Mouse (Mus musculus) liver (tissue): Measurements from ENCODE around the gene Dido1.
"Not testable (repeated sequence)": the region's sequence is repeated elsewhere in the genome, so short reads cannot be mapped to it uniquely, and the experiment has no call there.

Experiments
- DNase-seq: peaks from one replicate; pipeline ENCODE4 v3.0.0-alpha.2; 2020; ENCODE audit warnings: mixed read lengths

The Dido1 gene

DNA sequence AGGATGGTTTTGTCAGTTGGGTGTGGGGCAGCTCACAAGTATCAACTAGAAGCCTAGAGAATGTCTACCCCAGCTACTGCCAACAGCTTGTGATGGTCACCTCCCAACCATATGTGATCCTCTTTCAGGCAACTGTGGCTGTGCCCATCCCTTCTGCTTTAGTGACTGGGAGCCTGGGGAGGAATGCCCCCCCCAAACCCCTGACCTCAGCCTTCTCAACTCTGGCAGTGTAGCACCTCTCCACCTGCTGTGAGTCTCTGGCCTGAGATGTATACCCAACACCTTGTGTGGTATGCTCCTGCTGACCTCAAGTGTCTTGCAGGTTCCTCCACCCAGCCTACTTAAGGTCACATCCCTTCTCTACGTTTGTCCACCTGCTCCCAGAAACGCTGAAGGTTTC is 14.1 kb upstream of the Dido1 start:
- DNase-seq: no peak

DNA sequence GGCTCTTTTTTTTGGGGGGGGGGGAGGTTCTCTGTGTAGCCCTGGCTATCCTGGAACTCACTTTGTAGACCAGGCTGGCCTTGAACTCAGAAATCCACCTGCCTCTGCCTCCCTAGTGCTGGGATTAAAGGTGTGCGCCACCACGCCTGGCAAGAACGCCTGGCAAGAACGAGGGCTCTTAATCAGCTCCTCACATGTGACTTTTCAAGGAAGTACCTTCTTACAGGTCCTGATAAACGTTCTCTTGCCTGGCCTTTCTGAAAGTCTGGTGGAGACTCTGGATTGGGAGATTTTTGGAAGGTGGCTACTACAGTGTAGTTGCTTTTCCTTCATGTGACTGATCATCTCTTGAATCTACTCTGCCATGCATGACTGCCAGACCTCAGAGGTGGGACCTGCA is 12.9 kb upstream of the Dido1 start:
- DNase-seq: not testable (repeated sequence)

DNA sequence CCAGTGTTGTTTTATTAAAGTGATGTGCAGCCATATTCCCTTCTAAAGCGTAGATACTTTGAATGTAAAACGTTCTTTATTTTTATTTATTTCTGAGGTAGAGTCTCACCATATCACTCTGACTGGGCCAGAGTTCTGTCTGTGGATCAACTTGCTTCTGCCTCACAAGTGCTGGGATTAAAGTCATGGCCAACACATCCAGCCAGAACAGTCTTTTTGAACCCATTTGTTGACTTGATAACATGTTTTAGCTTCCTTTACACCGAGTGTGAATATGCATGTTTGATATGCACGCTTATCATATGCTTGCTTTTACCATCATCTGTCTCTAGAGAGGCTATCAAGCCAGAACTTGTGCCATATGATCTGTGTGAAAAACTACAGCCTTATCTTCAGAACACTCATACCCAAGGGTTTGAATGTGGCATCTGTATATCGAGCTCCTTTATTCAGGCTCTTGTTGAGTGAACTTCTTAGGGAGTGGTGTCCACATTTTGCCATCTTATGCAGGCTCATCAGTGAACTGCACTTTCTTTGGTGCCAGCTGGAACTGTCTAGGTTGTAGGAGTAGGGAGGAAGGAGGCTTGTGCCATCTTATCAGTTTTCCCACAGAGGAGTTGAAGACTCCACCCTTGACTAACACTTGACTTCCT is 2.4 kb upstream of the Dido1 start:
- peak; percentile 53 for DNase-seq

- DNase-seq: no peak
Measured at GRCm38 (mm10) chr2:180711527-180711926, 1.7 kb upstream of the Dido1 start.

DNA sequence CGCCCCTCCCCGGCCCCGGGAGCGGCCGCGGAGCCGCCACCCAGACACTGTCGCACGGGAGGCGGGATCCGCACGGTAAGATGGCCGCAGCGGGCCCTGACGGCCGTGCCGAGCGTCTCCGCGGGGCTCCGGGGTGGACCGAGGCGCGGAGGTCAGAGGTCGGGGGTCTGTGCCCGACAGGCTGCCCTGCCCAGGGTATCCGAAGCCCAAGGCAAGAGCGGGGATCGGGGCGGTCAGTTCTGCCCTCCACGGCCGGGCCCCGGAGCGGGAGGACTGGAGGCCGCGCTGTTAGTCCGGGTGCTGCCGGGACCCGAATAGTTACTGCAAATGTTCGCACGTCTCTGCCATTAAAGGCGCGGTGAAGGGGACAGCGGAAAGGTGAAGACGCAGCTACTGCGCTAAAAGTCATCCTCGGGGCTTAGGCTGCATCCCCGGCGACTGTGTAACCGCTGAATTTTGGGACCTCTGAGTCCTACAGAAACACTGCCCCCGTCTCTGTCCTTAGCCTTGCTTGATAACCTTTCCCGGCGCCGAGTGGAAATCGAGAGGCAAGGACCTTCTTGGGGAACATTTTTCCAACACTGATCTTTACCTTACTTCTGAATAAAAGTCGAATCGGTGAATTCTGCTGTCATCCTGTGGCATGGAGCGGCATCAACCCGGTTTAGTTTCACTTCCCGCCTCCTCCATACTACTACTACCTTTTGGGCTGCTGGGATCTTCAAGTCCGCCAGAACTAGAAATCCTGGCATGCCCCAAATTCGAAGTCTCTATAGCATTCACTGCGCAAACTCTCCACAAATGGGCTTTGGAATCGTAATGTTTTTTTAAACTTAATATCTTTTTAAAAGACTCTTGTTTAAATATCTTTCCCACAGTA is 717 bp upstream of the Dido1 start:
- peak; percentile 42 for DNase-seq

DNA sequence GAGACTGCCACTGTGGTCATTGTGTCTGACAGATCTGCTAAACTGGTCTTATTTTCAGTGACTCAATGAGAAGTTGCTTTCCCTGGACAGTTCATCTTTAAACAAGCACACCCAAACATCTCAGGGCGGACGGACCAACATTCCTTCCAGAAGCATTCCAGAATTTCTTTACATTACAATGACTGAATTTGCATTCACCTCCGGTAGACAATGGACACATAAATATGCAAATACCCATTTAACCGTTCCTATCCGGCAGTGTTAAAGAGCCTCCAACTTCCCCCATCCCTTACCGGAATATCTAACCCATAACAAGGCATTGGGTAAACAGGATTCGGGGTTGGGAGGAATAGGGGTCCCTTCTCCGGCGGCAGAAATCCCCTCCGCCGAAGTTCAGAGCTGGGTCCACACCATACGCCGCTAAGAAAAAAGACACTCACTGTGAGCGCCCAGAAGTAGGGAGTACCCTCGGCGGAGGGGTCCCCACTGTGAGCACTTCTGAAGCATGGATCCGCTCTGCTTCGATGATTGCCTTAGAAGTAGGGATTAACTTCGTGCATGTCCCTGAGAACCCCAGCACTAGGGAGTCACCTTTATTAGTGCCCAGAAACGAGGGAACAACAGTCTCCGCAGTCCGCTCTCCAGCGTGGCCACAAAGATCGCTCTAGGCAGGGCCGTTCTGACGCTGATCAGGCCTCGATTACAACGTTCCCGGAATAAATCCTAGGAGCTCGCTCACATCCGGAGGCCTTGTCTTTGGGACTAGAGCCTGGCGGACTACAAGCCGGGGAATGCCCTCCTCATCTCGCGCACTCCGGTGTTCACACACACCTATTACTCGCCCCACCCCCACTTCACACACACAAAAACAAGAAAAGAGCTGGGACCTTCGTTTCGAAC is 526 bp downstream of the Dido1 start:
- no peak for DNase-seq

DNA sequence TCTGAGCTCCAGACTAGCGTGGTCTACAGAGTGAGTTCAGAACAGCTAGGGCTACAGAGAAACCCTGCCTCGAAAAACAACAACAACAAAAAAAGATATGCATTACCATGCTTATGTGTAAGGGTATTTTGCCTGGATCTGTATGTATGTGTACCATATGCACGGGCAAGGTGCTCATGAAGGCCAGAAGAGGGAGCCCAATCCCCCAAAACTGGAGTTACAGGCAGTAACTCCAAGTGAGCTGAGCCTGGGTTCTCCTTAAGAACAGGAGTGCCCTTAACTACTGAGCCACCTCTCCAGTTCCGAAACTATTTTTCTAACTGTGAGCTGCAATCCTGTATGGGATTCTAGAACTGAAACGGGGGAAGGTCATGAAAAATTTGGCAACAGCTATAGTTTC is 3.8 kb downstream of the Dido1 start:
- DNase-seq: no peak

DNA sequence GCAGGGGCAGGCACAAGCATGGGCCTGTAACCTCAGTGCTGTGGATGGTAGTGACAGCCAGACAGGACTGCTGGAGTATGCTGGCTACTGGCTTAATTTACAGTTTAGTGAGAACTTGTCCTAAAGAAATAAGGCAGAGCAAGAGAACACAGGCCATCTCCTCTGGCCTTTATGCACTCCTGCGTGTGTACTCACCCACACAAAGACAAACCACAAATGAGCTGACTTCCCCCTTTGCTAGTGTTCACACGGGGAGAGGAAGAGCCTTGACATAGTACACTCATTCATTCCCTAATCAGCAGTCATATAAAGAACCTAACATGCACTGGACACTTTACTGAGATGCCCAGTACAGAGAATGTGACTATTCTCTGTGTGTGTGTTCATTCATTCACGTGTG is 4.7 kb downstream of the Dido1 start:
- no peak for DNase-seq

- DNase-seq: no peak
Measured at GRCm38 (mm10) chr2:180704591-180704990, 5.2 kb downstream of the Dido1 start.

DNA sequence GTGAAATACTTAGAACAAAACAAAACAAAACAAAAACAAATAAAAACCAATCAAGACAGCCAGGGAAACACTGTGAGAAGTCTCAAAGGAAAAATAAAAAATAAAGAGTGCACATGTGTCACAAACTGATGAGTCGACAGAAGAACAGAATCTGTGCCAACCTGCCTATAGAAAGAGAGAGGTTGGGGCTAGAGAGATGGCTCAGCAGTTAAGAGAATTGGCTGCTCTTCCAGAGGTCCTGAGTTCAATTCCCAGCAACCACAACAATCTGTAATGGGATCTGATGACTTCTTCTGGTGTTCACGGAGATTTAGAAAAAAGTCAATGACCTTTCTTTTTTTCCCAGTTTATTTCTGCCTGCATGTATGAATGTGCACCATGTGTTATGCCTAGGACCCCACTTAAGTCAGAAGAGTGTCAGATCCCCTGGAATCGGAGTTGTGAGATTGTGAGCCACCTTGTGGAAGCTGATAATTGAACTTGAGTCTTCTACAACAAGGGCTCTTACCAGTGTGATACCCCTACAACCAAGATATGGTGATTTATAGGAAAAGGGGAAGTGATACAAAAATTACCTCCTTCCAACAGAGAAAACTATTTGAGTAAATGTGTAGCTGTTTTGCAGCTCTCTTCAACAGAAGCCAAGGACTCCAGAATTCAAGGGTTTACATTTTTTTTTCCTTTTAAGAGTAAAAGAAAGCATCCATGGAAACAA is 6.0 kb downstream of the Dido1 start:
- DNase-seq: no peak

- DNase-seq: no peak
Measured at GRCm38 (mm10) chr2:180703175-180703574, 6.6 kb downstream of the Dido1 start.

DNA sequence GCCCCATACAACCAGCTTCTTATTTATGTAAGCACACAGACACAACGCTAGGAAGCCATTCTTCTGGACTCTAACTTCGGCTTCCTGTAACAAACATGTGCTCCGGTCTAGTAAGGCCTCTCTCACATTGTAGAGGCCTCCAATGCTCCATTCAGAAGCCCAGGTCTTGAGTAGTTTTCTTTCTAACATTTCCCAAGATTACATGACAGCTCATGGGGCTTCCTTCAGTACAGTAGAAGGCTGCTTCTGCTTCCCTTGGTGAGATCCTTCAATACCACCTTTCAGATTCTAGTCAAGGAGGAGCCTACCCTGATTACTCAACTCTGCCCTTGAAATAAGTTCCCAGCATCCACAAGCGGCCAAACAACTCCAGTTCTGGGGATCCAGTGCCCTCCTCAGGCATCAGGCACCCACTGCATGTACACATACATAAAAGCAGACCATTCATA is 7.1 kb downstream of the Dido1 start:
- no peak for DNase-seq

DNA sequence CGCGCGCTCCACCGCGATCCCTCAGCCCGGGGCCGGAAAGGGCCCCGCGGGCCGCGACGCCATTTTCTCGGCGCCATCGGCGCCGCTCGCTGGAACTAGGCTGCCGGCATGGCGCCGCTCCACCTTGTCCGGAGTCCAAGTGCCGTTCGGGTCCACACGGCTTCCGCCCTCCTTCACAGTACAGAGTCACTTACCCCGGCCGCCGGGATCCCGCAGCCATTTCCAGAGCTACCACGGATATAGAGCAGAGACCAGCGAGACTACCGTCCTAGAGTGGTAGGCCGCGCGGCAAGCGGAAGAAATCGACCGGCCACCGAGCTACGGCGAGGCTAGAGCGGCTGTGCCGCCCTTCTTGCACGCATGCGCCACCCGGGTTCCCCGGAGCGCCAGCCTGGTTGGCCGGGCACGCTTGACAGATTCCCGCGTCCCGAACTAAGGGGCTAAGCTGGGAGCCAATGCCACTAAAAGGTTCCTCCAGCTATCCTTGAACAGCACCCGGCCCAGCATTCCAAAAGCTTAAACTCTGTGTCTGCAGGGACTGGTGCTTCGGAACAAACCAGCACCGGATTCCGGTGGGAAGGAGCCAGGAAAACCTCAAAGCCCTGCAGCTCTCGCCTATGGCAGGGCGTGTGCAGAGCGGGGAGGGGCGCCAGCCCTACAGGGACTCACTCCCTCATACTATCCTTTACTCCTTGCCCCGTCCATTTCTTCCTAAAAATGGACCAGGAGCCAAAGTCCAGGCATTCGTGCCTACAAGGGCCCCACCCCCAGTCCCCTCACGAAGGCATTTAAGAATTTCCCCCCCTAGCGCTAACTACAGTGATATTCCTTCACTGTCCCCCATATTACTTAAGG is 7.8 kb downstream of the Dido1 start:
- DNase-seq: peak; percentile 93

- peak; percentile 62 for DNase-seq
Measured at GRCm38 (mm10) chr2:180701053-180701766, 8.6 kb downstream of the Dido1 start.

DNA sequence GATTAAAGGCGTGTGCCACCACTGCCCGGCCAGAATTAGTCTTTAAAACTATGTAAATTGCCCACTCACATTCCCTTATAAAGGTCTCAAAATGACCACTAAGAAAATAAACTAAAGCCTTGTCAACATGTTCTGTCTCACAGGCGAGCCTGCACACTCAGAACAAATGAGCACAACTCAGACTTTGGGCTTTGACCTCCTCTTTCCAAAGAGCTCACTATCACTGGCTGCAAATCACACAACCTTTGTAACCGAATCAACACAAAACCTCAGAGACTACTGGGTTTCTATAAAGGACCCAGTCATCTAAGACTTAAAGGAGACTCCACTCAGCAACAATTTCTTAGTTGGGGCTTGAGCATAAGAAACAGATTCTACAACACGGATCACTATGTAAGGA is 9.3 kb downstream of the Dido1 start:
- no peak for DNase-seq

- DNase-seq: no peak
Measured at GRCm38 (mm10) chr2:180695176-180695575, 14.6 kb downstream of the Dido1 start.

GRCm38 (mm10) chr2:180692630-180693029 is 17.2 kb downstream of the Dido1 start:
- no peak for DNase-seq

- no peak for DNase-seq
Measured at GRCm38 (mm10) chr2:180689841-180690240, 20.0 kb downstream of the Dido1 start.

DNA sequence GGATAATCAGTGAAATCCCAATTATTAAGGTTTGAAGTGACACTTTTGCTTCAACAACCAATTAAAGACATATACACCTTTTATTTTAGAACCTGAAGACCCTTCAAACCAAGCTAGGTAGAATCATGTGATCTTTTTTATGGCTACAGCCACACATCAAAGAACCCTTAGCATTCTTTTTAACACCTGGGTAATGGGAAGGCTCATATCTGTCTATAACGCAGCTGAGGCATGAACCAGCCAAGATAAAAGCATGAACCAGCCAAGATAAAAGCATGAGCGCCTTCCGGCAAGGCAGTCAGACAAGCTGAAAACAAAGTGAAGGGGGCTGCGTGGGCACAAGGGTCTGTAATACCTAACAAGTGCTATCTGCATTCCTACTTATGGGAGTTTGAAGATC is 25.8 kb downstream of the Dido1 start:
- no peak for DNase-seq

DNA sequence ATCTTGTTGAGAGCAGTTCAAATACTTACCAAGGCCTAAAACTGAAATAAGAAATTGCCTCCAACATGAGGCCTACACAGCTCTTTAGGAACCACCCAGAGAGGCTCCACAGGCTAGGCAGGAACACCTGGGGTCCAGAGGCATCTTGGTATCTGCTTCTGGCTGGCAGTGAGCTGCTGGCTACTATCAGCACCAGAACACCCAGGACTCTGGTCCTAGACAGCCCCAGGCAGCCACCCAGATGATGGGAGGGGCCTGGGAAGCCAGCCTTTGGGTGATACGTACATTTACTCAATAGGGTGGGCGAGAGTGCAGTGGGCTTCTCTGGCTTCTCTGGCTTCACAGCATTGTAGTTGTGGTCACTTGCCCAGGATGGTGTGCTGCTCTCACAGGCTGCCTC is 26.3 kb downstream of the Dido1 start:
- DNase-seq: peak; percentile 47

GRCm38 (mm10) chr2:180681225-180681624 is 28.6 kb downstream of the Dido1 start:
- no peak for DNase-seq
